Mouse (Mus musculus) bone marrow, adult 2 months (tissue): Measurements from ENCODE around the gene Syce3.

ENCODE experiments used
- CTCF ChIP-seq: fragments of 200-500 bp; IDR thresholded peaks from 2 replicates; pipeline ENCODE4 v1.5.1; 2011; ENCODE audit warnings: low read length, control low read depth; ENCODE audit not compliant: control insufficient read depth, insufficient read depth
- POLR2A ChIP-seq: fragments of 200-500 bp; IDR thresholded peaks from 2 replicates; pipeline ENCODE4 v1.6.1; 2011; ENCODE audit warnings: low read depth, mild to moderate bottlenecking, control low read depth, low read length, borderline replicate concordance; ENCODE audit not compliant: control insufficient read depth

DNA sequence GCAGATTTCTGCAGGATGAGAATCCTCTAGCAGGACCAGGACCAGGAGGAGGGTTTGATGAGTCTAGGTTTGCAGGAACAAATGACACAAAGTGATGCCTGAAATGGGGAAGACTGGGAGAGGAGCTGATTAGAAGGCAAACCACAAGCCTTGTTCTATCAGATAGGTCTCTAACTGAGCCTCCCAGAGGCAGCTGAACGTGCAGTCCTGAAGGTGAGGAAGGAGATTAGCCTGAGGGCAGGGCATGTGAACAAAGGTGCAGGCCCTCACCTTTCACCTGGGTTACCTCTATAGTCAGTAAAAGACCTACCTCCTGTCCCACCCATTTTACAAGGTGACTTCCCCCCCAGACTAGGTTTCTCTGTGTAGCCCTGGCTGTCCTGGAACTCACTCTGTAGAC, 10.6 kb downstream of the Syce3 start:
- no peak for TF ChIP-seq CTCF
- no peak for TF ChIP-seq POLR2A
